Comparison of ENCODE assay signal across 9 mouse cellular contexts in the genomic region with DNA sequence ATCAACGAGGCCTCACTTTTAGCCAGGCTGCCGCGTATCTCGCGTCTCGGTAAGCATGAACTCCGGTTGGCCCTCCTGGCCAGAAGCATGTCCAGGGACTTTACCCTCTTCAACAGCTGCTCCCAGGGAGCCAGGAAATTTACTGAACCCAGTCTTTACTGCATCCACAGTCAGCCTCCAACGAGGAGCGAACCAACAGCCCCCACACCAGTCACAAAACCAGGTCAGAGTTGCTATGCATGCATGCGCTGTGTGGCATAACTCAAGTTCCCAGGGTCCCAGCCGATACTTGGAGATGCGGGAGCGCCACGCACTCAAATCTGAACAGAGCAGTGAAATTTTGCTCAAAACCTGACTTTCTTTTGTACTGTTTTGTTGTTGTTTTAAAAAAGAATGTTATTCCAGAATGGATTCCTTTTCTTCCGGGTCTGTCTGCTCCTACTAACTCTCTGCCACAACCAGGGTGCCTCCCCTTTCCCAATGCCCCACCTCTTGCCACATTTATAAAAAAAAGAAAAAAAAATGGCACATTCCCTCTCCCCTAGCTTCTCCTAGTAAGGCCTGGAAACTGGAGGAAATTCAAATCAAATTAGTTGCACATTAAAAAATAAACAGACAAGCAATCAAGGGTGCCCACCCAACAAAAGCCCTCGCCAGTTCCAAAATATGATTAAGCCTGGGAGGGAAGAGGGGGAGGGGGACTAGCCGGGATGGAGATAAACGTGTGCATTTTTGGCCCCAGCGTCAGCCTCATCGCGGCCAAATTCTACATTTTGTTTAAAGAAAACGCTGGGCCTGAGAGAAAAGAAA. TPM values are rescaled to one million over a fixed set of nuclear protein-coding genes. Genes with fewer than 3 reads are reported as not detected.
DNase-seq lines count a peak whose midpoint lies in the region; ATAC-seq lines count a peak whose summit lies in the region.
"Had no signal": no experiment of that assay in that cellular context is flagged by ENCODE, and none has a peak within 500 bp of the region (broad histone marks: within the 10 kb centered on the region; RNA-seq: fewer than 3 reads in every experiment).

No protein-coding gene starts in this region.

- no peaks in the 10 kb centered on the region for H3K36me3 ChIP-seq in erythroblast, embryonic 14.5 days (ENCODE audit: control insufficient read depth)
- no peaks in the 10 kb centered on the region for H3K36me3 ChIP-seq in embryonic facial prominence, embryonic 12.5 days
- no peaks in the 10 kb centered on the region for H3K36me3 ChIP-seq in hindbrain, embryonic 13.5 days
- no peaks in the 10 kb centered on the region for H3K36me3 ChIP-seq in limb, embryonic 15.5 days
- no peaks in the 10 kb centered on the region for H3K36me3 ChIP-seq in neural tube, embryonic 11.5 days (ENCODE audit: control insufficient read depth, insufficient read depth, low read length)
- H3K36me3 ChIP-seq: G1E had no signal

- H3K4me3 ChIP-seq in erythroblast, embryonic 14.5 days (replicated peaks), result peak overlapping the region; percentile 62
- H3K4me3 ChIP-seq in embryonic facial prominence, embryonic 12.5 days, result peak overlapping the region; percentile 94
- H3K4me3 ChIP-seq in hindbrain, embryonic 13.5 days, result peak overlapping the region; percentile 83
- peak overlapping the region; percentile 92 for H3K4me3 ChIP-seq in limb, embryonic 15.5 days
- peak overlapping the region; percentile 83 for H3K4me3 ChIP-seq in neural tube, embryonic 11.5 days (ENCODE audit: low read depth, low read length)

- peak; percentile 49 for DNase-seq in neural tube, embryonic 11.5 days (ENCODE audit: low spot score)
- DNase-seq in thymus, adult 18-20 months, result no peak
- DNase-seq in thymus, postnatal 0 days (ENCODE audit: low spot score), result no peak

- no peaks in the 10 kb centered on the region for H3K9me3 ChIP-seq in erythroblast, embryonic 14.5 days (ENCODE audit: control insufficient read depth, low read length)
- H3K9me3 ChIP-seq in embryonic facial prominence, embryonic 12.5 days, result no peaks in the 10 kb centered on the region
- H3K9me3 ChIP-seq in hindbrain, embryonic 13.5 days, result no peaks in the 10 kb centered on the region
- no peaks in the 10 kb centered on the region for H3K9me3 ChIP-seq in limb, embryonic 15.5 days
- H3K9me3 ChIP-seq in neural tube, embryonic 11.5 days (ENCODE audit: control insufficient read depth, low read length), result no peaks in the 10 kb centered on the region

- peak overlapping the region; percentile 98 for H3K27ac ChIP-seq in embryonic facial prominence, embryonic 12.5 days
- H3K27ac ChIP-seq in hindbrain, embryonic 13.5 days, result peak overlapping the region; percentile 92
- peak overlapping the region; percentile 99 for H3K27ac ChIP-seq in limb, embryonic 15.5 days
- peak overlapping the region; percentile 83; the same call in 1 of the 2 replicates for H3K27ac ChIP-seq in neural tube, embryonic 11.5 days (ENCODE audit: low read depth, low read length)

- peak overlapping the region; percentile 93 for H3K9ac ChIP-seq in embryonic facial prominence, embryonic 12.5 days
- peak overlapping the region; percentile 82 for H3K9ac ChIP-seq in hindbrain, embryonic 13.5 days
- peak overlapping the region; percentile 91 for H3K9ac ChIP-seq in limb, embryonic 15.5 days
- H3K9ac ChIP-seq in neural tube, embryonic 11.5 days (ENCODE audit: low read length), result peak overlapping the region; percentile 87

- no peak for ATAC-seq in erythroblast, adult 5-6 weeks (replicated peaks; ENCODE audit: low FRiP score, poor library complexity, severe bottlenecking)
- no peak for ATAC-seq in embryonic facial prominence, embryonic 12.5 days (ENCODE audit: insufficient number of reproducible peaks, insufficient read depth, low FRiP score, low TSS enrichment)
- ATAC-seq in hindbrain, embryonic 13.5 days (ENCODE audit: low FRiP score), result no peak
- no peak for ATAC-seq in limb, embryonic 15.5 days (ENCODE audit: insufficient number of reproducible peaks, low FRiP score, low TSS enrichment, low read depth)
- ATAC-seq in neural tube, embryonic 11.5 days (ENCODE audit: insufficient read depth, low FRiP score, low TSS enrichment), result no peak

- WGBS in embryonic facial prominence, embryonic 12.5 days, result 1% methylated on average over 22 of the region's 22 CpGs
- WGBS in hindbrain, embryonic 13.5 days, result 2% methylated on average over 22 of the region's 22 CpGs
- WGBS in limb, embryonic 15.5 days, result 3% methylated on average over 22 of the region's 22 CpGs
- WGBS in neural tube, embryonic 11.5 days, result under 1% methylated on average over 22 of the region's 22 CpGs

- peak overlapping the region; percentile 60 for H3K4me2 ChIP-seq in embryonic facial prominence, embryonic 12.5 days (replicated peaks)
- peak overlapping the region; percentile 65 for H3K4me2 ChIP-seq in hindbrain, embryonic 13.5 days
- H3K4me2 ChIP-seq in limb, embryonic 15.5 days, result peak overlapping the region; percentile 62
- H3K4me2 ChIP-seq in neural tube, embryonic 11.5 days (ENCODE audit: low read depth), result peak overlapping the region; percentile 60

- H3K4me1 ChIP-seq in erythroblast, embryonic 14.5 days (ENCODE audit: control insufficient read depth), result peaks cover 3% of the 10 kb centered on the region
- H3K4me1 ChIP-seq in embryonic facial prominence, embryonic 12.5 days, result peaks cover 16% of the 10 kb centered on the region; the same call in 1 of the 2 replicates
- H3K4me1 ChIP-seq in hindbrain, embryonic 13.5 days (replicated peaks), result peaks cover 17% of the 10 kb centered on the region
- H3K4me1 ChIP-seq in limb, embryonic 15.5 days, result peaks cover 38% of the 10 kb centered on the region
- H3K4me1 ChIP-seq in neural tube, embryonic 11.5 days (ENCODE audit: control insufficient read depth, insufficient read depth, low read length), result no peaks in the 10 kb centered on the region

- peaks cover 55% of the 10 kb centered on the region for H3K27me3 ChIP-seq in erythroblast, embryonic 14.5 days (ENCODE audit: control insufficient read depth)
- H3K27me3 ChIP-seq in embryonic facial prominence, embryonic 12.5 days, result no peaks in the 10 kb centered on the region
- H3K27me3 ChIP-seq in hindbrain, embryonic 13.5 days, result no peaks in the 10 kb centered on the region
- no peaks in the 10 kb centered on the region for H3K27me3 ChIP-seq in limb, embryonic 15.5 days
- H3K27me3 ChIP-seq in neural tube, embryonic 11.5 days (ENCODE audit: control insufficient read depth, insufficient read depth, low read length), result no peaks in the 10 kb centered on the region

RNA-seq across cellular contexts. Expression of gene Fndc3b, which starts 1.8 kb away (rescaled TPM):
- 0.01 and 0.04 TPM in 2 replicates for polyA plus RNA-seq in erythroblast, embryonic 14.5 days (2012)
- total RNA-seq in erythroblast, adult 5-6 weeks (2015; ENCODE audit: low replicate concordance), result 6.7 and 7.7 TPM in 2 replicates
- 1.3 and 1.5 TPM in 2 replicates for total RNA-seq in erythroblast, adult 5-6 weeks (2017; ENCODE audit: low replicate concordance)
- 26.1 and 28.0 TPM in 2 replicates for polyA plus RNA-seq in embryonic facial prominence, embryonic 12.5 days (2016; fragmentation: Nextera tagmentation; extraction: Ambion mirVana)
- polyA plus RNA-seq in hindbrain, embryonic 13.5 days (2015; fragmentation: Nextera tagmentation; extraction: Ambion mirVana), result 9.5 and 10.9 TPM in 2 replicates
- 35.4 and 39.5 TPM in 2 replicates for polyA plus RNA-seq in limb, embryonic 15.5 days (2015; fragmentation: Nextera tagmentation; extraction: Ambion mirVana)
- polyA plus RNA-seq in neural tube, embryonic 11.5 days (2014; fragmentation: Nextera tagmentation; extraction: Ambion mirVana), result 12.9 TPM in 2 replicates
- polyA plus RNA-seq in thymus, postnatal 0 days (2015; fragmentation: Nextera tagmentation; extraction: Ambion mirVana), result 3.8 and 4.0 TPM in 2 replicates
- polyA plus RNA-seq: G1E had no signal
